Mouse (Mus musculus) lung, postnatal 0 days (tissue): ENCODE measurements around the gene Uqcc1.

ENCODE experiments used
- CTCF ChIP-seq: IDR thresholded peaks from 2 replicates; pipeline ENCODE4 v1.5.1; 2016; ENCODE audit warnings: antibody characterized with exemption, mild to moderate bottlenecking
- EP300 ChIP-seq: IDR thresholded peaks from 2 replicates; pipeline ENCODE4 v1.6.1; 2016; ENCODE audit warnings: antibody characterized with exemption, mild to moderate bottlenecking, control low read depth

- no peak for TF ChIP-seq CTCF
- no peak for TF ChIP-seq EP300
Observed at GRCm38 (mm10) chr2:155852536-155852935, 77.6 kb downstream of the Uqcc1 start.
